Mouse (Mus musculus) cerebellum, adult (tissue): ENCODE measurements around the gene Npc1l1.
"Not testable (repeated sequence)": the region's sequence is repeated elsewhere in the genome, so short reads cannot be mapped to it uniquely, and the experiment has no call there.

Experiments used
- ATAC-seq: cut with Nextera tagmentation; 2 replicates; pipeline ENCODE4 v1.9.2; 2017; ENCODE audit warnings: mild to moderate bottlenecking, moderate library complexity, mixed read lengths; ENCODE audit not compliant: insufficient number of reproducible peaks, low FRiP score, low TSS enrichment

Gene Npc1l1

DNA sequence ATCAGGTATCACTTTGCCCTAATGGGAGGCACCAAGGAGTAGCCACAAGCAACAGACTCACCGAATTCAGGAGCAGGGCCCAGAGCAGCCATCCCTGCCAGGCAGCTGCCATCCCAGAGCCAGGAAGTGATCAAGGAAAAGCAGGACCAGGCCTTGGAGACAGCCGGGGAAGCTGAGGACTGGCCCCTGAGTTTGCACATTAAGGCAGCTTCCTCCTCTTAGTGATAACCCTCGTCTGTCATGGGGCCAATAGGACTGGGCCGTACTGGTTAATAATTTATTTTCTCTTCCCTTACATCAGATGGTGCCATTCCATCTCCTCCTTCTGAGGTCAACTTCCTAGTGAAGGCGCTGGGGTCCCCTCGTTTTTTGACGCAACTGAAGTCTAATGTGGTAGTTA, at the start of gene Npc1l1:
TSS of gene Npc1l1 (minus strand) at position 132 of the 400 bp plus-strand sequence.
- no peak for ATAC-seq

DNA sequence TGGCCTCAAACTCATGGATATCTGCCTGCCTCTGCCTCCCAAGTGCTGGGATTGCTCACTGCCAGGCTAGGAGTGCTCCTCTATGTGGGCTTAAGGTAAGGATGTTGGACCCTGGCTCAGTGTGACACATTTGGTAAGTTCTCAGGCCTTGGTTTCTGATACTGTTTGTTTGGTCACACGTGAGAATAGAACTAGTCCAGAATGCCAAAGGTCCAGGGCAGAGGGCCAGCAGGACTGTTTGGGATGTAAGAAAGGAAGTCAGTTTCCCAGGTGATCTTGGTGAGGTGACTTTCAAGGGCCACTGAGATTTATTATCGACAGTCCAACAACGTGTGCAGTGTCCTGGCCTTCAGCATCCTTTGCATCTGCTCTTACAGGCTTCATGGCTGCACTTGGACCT, 46.5 kb upstream of the Npc1l1 start:
- no peak for ATAC-seq

DNA sequence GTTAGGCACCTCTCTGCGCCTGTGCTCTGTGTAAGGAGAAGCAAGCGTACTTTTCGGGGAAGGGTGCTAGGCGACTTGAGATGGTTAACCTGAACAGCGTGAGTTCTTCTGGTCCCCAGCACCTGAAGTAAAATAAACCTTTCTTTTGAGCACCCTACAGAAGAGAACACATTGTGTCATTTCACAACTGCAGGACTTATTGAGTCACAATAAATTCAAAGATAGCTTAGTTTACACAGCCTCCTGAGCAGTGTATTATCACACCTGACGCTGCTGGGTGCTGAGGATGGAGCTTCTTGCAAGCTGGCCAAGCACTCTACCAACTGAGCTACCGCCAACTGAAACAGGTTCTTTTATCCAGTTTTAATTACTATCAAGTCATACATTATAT, 45.1 kb upstream of the Npc1l1 start:
- no peak for ATAC-seq

DNA sequence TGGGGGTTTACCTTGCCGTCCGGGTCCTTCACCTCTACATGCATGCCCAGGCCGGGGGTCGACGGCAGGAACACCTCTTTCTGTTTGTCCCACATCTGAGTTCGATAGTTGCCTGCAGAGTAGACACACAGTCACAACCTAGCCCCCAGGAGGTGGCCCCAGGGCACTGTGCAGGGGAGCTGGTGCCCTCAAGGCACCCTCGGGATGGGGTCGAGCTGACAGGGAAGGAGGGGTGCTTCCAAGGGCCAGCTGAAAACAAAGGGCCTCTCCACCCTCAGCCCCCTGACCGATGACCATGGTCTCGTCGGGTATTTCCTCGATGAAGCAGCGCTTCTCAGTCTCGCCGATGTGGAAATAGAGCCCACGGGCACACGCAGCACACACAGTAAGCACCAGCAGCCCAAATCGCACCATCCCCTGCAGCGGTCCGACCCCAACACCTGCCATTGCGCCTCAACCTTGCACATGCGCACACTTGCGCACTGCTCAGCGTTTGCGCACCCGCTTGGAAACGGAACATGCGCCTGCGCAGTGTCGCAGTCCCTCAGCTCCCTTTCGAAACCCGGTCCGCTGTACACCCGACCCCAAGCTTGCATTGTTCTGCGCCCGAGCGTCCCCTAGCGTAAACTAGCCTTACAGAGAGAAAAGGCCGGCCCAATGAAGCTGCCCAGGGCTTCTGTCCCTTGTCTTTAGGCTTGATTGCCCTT, 44.6 kb upstream of the Npc1l1 start, which contains the start of gene Tmed4:
TSS of gene Tmed4 (minus strand) at position 484 of the 707 bp plus-strand sequence.
- peak; percentile 95 for ATAC-seq

DNA sequence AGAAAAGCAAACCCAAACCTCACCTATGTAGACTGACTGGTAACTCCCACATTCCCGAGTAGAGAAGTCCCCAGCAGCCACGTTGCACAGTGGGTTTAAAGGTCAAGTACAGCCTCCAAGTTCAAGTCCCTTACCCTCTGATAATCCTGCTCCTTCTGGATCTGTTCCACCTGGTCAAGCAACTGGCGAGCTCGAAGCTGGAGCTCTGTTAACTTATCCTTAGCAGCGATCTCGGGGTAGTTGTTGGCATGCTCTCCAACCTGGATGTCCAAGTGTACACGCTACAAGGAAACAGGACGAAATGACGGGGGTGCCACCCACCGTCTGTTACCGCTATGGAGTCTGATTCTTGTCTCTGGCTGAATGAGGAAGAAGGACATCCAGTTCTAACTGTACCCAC, 43.7 kb upstream of the Npc1l1 start:
- no peak for ATAC-seq

DNA sequence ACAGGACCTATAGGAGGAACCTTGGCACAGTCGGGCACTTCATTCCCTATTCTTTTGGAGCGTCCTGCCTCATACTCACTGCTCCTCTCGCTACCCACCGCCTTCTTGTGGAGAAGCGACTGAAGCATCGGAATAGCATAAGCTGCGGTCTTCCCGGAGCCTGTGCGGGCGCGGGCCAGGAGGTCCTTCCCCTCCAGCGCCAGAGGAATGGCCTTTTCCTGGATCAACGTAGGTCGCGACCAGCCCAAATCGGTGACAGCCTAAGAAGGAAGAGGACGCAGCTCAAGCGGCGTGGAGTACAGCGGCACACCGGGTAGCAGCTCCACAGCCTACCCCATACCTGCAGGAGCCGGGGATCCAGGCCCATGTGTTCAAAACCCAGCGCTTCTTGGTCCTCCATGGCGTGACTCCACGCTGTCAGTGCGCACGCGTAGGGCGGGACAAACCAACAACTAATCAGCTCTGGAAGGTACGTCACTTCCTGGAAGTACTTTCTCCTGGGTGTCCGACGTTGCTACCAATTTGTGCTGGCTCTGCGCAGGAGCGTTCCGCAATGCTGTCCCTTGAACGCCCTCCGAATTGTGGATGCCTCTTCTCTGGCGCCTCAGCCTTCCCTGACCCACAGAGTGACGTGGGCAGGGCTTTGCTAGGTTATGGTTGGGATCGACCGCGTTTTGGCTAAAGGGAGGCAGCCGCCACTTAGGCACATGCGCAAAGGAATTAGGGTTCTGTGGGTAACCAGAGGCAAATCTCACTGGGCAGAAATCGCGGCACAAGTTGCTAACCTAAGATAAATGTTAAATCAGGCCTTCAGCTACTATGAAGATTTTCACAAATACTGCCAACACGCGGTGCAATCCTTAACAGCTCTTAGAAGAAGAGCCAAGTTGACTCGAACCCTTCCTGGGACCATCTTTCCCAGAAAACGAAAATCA, 37.6 kb upstream of the Npc1l1 start, which contains the start of gene Ddx56:
TSS of gene Ddx56 (minus strand) at position 453 of the 935 bp plus-strand sequence.
- peak; percentile 95 for ATAC-seq

DNA sequence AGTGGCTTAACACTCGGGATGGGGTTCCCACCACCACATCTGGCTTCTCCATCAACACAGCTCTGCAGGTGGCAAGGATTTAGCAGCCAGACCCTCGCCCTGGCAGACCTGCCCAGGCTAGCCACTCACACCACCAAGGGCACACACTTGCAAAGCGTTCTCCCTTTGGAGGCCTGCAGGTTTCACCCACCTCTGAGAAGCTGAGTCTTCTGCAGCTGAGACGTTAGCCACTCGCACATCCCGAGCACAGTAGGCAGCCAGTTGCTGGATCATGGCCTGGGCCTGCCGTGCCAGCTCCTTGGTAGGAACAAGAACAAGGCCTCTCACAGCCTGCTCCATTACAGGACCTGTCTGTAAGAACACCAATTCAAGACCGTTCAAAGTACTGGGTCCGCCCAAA, 36.7 kb upstream of the Npc1l1 start:
- ATAC-seq, result no peak

DNA sequence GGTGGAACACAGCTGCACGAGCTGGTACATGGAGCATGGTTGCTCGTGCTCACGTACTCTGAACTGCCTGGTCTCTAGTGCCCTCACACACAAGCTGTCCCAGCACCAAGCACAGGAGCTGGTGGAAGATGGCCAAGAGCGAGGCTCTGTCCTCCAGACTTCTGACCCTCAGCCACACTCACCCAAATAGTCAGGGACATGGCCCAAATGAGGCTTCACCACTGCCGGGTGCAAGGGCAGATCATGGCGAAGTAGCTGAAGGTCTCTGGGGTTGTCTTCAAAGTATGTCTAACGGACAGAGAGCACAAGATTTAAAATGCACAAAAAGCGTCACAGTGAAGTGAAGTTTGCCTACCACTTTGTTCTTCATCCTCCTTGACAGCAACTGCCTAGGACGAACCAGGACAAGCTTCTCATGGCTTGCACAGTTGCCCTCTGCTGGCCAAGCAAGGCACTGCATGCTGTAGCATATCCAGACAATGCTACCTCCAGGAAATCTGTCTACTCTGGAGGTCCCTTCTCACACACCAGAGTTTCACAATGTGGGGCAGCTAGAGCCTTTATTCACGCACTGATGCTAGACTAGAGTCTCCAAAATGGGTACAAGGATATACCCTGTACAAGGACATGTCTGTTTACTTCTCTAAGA, 31.6 kb upstream of the Npc1l1 start:
- peak; percentile 42; the same call in 1 of the 2 replicates for ATAC-seq

DNA sequence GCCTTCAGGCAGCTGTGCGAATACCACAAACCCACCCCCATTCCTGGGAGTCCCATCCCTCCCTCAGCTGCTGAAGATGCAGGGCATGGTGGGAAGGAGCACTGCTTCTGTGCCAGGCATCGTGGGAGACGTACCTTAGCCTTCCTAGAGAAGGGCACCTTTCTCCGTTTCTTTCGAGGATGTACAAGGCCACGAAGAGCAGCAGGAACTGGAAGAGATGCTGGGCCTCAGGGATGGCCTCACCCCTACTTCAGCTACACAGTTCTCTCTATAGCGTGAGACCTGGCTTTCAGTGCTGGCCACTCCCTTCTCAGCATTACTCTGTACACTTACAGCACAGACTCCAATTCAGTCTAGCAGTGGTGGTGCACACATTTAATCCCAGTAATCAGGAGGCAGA, 29.5 kb upstream of the Npc1l1 start:
- ATAC-seq, result no peak

DNA sequence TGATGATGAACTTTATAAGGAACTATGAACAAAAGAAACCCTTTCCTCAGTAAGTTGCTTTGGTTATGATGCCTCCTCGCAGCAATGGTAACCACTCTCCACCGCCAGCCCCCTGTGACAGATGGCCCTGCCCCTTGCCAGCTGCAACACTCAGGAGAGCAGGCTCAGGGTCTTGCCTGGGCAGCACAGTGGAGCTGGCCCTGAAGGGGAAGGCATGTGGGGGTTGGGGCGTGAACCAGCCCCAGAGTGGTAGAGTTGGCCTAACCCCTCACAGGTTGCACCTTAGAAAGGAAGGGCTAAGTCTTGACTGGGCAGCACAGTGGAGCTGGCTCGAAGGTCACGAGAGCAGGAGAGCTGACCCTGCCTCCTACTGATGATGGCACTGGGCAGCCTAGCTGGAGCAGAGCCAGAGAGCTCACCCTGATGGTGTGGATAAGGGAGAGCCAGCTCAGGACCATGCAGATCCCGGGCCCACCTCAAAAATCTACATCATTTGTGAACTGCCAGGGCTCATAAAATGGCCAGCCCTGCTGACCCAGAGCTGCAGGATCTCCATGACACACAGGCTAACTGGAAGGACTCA, 26.6 kb upstream of the Npc1l1 start:
- no peak for ATAC-seq

DNA sequence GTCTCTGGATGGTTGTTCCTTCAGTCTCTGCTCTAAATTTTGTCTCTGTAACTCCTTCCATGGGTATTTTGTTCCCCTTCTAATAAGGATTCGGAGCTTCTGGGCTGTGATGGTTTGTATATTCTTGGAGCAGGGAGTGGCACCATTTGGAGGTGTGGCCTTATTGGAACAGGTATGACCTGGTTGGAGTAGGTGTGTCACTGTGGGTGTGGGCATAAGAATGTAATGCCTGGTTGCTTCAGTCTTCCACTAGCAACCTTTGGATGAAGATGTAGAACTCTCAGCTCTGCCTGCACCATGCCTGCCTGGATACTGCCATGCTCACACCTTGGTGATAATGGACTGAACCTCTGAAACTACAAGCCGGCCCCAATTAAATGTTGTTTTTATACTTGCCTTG, 24.7 kb upstream of the Npc1l1 start:
- ATAC-seq, result not testable (repeated sequence)

DNA sequence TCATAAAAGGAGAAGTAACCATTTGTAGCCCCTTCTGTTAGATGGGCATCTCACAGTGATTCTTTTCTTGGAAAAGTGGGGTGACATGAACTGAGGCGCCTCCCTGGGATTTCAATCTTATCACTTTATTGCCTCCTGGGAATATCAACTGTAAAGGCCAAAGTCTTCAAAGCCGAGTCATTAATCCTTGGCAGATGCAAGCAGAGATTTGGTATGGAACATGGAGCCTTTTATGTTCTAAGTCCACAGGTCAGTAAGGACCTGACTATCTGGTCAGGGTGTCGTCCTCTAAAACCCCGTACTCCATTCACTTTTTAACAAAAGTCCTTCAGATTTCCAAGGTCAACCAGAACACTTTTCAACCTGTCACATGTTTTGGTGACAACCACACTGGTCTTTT, 22.9 kb upstream of the Npc1l1 start:
- ATAC-seq, result no peak

DNA sequence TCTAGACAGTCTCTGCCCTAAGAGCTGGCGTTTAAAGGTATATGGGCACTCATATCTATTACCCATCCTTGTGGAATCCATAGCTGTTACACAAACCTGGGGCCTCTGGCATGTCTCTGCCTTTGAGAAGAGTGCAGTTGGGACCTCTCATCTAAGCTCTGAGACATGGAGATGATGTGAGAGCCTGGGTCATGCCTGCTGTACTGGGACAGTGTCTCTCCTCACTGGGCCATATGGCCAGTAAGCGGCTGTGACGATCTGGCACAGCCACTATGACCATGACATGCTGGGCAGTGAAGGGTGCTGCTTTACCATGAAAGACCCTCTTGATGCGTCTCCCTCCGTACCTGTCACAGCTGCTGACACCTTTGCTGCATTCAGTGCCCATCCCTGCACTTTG, 22.3 kb upstream of the Npc1l1 start:
- no peak for ATAC-seq

DNA sequence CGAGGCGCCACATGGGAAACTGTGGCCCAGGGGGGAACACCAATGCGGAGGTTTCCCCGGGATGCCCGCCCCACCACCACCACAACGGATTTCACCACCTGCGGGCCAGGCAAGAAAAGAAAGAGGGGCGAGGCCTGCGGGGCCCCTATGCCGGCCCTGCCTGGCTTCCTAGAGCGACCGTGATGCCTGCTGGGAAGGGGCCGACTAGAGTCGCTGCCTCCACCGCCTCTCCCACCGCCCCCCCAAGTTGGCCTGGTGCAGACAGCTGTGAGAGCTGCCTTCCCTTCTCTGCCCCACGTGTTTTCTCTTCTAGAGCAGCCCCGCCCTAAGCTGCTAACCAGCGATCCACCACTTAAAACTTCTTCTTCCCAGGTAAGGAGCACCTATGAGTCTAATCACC, 14.8 kb upstream of the Npc1l1 start:
- ATAC-seq, result no peak

DNA sequence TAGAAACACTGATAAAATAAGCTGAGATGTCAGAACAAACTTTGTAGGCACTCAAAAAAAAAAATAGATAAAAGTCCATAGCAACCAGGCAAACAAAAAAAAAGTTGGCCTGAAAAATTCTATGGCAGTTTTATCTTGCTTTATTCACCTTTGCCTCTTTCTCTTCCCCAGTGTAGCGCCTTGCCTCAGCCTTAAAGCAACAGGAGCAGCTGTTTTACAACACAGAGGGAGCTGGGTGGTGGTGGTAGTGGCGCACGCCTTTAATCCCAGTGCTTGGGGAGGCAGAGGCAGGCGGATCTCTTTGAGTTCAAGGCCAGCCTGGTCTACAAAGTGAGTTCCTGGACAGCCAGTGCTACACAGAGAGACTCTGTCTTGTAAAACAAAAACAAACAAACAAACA, 3.1 kb upstream of the Npc1l1 start:
- no peak for ATAC-seq

DNA sequence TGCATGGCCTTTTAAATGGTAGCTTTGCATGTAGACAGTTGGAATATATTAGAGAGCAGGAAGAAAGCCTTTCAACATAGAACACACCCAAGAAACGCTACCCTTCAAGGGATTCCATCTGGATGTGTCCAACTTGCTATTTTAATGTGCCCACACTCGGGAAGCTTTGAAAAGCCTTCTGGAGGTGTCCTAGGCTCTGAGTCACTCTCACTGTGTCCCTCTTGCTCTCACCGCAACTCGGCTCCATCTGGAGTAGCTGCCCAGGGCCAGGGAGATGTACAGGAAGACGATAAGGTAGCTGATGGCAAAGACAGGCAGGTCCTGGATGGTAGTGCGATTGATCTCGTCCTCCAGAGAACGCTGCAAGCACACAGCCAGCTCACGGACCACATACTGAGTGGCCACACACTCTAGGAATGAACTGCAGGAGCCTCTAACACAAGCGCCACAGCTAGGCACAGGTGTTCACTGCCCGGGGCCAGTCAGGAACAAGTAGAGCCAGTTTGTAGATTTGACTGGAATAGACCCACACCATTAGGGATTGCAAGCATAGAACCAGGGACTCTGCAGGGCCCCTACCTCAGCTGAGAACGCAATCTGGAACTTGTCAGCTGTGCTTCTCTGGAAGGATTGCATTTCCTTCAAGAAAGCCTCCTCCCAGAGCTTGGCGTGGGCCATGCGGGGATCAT, 5.3 kb downstream of the Npc1l1 start:
- ATAC-seq, result no peak

DNA sequence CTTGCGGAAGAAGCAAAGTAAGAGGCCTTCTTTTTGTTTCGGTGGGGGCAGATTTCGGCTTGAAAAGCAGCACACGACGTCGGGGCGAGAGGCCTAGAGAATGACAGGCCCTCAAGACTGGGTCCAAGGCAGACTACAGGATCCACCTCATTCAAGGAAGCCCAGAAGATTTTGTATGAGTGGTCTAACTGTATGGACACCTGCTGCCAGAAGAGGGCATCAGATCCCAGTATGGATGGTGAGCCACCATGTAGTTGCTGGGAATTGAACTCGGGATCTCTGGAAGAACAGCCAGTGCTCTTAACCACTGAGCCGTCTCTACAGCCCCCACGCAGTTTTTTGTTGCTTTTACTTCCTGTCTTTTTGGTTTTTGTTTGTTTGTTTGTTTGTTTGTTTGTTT, 7.8 kb downstream of the Npc1l1 start:
- no peak for ATAC-seq

DNA sequence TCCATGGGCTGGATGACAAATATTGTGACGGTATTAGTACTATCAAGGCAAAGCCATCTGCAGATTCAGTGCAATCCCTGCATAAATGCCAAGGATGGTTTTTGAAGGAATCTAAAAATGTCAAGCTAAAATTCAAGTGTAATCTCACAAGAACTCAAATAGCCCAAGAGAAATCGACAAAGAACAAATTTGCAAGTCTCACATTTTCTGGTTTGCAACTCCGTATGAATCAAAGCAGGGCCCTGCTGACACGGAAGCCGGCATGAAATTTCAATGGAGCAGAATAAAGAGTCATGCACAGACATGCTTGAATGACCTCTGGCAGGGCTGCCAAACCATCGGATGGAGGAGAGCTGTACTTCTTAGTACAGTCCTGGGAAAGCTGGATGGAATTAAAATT, 10.0 kb downstream of the Npc1l1 start:
- ATAC-seq, result no peak

DNA sequence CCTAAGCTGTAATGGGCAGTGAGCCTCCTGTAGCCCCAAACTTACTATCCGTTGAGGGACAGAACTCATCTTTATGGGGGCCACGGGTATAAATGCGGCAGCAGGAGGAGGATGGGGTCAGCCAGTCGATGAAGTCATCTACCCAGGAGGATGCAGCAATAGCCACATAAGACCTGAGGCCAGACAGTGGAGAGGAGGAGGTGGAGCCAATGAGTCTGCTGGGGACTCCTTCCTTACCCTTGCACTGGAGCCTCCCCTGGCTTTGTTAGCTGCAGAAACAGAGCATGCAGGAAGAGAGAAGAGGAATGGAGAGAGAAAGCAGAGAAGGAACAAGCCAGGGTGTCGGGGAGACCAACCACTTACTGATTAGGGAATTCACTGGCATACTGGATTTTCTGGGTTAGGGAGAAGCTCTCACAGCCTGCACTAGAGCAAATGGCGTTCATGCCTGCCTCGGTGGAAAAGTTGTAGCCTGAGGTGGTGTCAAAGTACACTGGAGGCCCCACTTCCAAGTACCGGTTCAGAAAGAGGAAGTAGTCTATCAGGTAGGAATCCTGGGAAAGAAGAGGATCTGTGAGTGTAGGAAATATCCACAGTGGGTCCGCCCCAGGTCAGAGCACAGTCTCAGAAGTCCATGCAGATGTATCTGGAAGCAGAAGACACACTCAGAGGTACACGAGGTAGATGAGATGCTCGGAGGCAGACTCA, 11.6 kb downstream of the Npc1l1 start:
- ATAC-seq, result no peak
